Mouse (Mus musculus) spleen, postnatal 10 days (tissue): Measurements from ENCODE around the gene Ppp1r12c.

Source experiments
- DNase-seq, 2 experiments: peaks; one replicate each; pipeline ENCODE4 v3.0.0; 2021 to 2022; ENCODE audit warnings: low spot score in 2 of 2

Ppp1r12c gene

DNA sequence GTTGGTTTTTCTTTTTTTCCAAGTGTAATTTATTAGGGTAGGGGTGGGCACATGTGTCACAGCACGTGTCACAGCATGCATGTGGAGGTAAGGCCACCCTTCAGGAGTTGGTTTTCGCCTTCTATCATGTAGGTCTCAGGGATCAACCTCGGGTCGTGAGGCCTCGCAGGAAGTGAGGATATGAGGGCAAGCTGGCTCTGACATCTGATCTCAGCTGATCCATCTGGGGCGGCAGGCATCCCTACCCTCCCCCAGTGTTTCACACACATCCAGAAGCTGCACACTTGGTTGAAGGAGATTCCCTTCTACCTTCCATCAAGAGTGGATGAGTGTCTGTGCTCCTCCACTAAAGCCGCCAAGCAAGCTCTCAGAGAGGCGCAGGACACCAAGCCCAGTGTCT lies 69.5 kb downstream of the Ppp1r12c start:
- DNase-seq = no peak

DNA sequence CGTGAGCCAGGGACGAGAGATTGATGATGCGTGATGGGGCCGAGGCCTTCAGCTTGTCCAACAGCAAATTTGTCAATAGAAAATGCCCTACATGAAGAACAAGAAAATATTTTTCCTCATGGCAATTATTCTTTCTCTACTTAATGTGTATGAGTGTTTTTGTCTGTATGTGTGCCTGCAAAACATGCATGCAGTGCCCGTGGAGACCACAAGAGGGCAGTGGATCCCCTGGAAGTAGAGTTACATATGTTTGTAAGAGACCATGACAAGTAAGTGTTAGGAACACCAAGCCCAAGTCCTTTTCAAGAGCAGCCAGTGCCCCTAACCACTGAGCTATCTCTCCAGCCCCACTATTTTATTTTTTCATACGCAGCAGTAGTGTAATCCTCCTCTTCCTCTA lies 69.9 kb downstream of the Ppp1r12c start:
- DNase-seq = peak; percentile 53 to 83
